Mouse (Mus musculus): ENCODE data around the gene Cenpi. TPM values are rescaled to one million over a fixed set of nuclear protein-coding genes. Genes with fewer than 3 reads are reported as not detected.
"Not testable (repeated sequence)": the region's sequence is repeated elsewhere in the genome, so short reads cannot be mapped to it uniquely, and the experiment has no call there.

Gene Cenpi
- polyA plus RNA-seq, 1 experiment from 2014 or later: 35.5 TPM

DNA sequence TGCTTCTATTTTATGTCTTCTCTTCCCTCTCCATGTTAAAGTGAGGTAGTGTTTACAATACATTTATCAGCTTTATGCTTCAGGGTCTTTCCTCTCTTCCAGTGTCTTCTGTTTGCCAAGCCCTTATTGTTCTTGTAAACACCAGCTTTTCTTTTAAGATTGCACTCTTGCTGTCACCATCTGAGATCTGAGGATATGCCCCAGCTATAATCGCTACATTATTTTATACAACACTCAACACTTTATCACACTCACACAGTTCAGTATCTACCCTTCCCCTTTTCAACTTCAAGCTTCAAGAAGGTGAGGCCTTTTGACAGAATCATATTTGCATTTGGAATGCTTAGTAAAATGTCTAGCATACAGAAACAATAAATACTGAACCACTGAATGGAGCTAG, 4.6 kb upstream of the Cenpi start:
- WGBS: 85% methylated on average over 1 of the region's 1 CpGs
- Histone ChIP-seq H3K36me3 (no peaks in the 10 kb centered on the region), H3K4me1 (no peaks in the 10 kb centered on the region), H3K9me3 (replicated peaks) (no peaks in the 10 kb centered on the region), H3K4me3 (no peak overlapping the region), H3K27me3 (ENCODE audit: low read depth, poor library complexity, severe bottlenecking) (peaks cover 43% of the 10 kb centered on the region), H3K27ac (no peak overlapping the region)
- no peak for DNase-seq (ENCODE audit: low spot score)

DNA sequence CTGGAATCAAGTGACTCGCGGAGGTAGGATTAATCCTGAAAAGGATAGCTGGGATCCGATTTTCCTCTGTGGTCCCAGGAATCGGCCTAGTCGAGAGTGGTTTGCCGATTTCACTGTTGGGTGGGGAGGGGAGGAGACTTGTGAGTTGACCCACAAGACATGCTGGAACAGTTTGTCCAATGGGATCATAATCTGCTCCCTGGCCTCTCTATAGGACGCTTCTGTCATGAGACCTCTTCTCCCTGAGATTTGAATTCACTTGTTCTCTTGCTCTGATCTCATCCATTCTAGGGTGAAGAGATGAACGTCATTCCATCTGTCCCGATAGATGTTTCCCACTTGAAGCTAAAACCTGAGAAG, 371 bp downstream of the Cenpi start:
- H3K27ac ChIP-seq: peak overlapping the region; percentile 76
- H3K9me3 ChIP-seq (replicated peaks): no peaks in the 10 kb centered on the region
- peaks cover 34% of the 10 kb centered on the region for H3K36me3 ChIP-seq
- H3K4me3 ChIP-seq: peak overlapping the region; percentile 52
- DNase-seq (ENCODE audit: low spot score): no peak
- peaks cover 17% of the 10 kb centered on the region for H3K27me3 ChIP-seq (ENCODE audit: low read depth, poor library complexity, severe bottlenecking)
- 12% methylated on average over 9 of the region's 9 CpGs for WGBS
- no peaks in the 10 kb centered on the region for H3K4me1 ChIP-seq

DNA sequence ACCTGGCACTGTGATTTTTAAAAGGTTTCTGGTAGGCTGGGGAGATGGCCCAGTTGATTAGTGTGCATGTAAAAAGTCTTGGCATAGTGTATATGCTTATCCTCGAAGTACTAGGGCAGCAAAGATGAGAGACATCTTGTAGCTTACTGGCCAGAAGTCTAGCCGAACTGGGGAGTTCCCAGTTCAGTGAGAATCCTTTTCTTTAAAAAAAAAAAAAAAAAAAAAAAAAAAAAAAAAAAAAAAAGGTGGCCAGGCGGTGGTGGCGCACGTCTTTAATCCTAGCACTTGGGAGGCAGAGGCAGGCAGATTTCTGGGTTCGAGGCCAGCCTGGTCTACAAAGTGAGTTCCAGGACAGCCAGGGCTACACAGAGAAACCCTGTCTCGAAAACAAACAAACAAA, 3.3 kb downstream of the Cenpi start:
- H3K9me3 ChIP-seq (replicated peaks); H3K27me3 ChIP-seq (ENCODE audit: low read depth, poor library complexity, severe bottlenecking); DNase-seq (ENCODE audit: low spot score); H3K27ac ChIP-seq; H3K4me1 ChIP-seq; H3K4me3 ChIP-seq: not testable (repeated sequence)
- 93% methylated on average over 7 of the region's 7 CpGs for WGBS
- H3K36me3 ChIP-seq: peaks cover 51% of the 10 kb centered on the region

DNA sequence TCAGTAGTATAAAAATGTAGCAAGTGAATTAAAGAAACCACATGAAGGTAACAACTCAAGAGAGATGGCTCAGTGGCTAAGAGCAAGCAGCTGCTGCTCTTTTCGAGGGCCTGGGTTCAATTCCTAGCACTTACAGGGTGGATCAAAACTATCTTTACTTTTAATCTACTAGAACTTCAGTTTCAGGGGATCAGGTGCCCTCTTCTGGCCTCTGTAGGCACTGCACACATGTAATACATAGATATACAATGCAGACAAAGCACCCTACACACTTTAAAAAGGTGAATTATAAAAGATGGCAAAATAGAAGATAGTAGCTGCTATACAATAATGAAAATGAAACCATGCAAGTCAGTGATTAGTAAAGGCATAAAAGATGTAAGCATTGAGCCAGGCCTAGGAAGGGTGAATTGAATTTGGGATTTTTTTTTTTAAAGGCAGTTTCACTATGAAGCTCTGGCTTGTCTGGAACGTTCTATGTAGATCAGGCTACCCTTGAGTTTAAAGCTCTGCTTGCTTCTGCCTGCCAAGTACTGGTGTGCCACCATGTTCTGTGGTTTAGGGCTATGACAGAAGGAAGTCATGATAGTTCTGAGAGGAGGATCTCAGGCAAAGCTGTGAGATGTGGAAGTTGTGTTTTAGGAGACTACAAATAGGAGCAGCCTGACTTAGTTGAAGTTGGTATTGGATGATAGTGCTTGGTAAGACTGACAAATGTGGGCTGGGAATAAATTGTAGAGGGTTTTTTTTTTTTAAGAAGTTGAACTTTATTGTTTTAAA, 11.5 kb downstream of the Cenpi start:
- Histone ChIP-seq H3K4me3 (no peak overlapping the region), H3K27me3 (ENCODE audit: low read depth, poor library complexity, severe bottlenecking) (peaks cover 4% of the 10 kb centered on the region; the same call in 1 of the 2 replicates), H3K36me3 (peaks cover 59% of the 10 kb centered on the region), H3K9me3 (replicated peaks) (no peaks in the 10 kb centered on the region), H3K4me1 (no peaks in the 10 kb centered on the region), H3K27ac (no peak overlapping the region)
- DNase-seq (ENCODE audit: low spot score): no peak
- WGBS: 91% methylated on average over 2 of the region's 2 CpGs

DNA sequence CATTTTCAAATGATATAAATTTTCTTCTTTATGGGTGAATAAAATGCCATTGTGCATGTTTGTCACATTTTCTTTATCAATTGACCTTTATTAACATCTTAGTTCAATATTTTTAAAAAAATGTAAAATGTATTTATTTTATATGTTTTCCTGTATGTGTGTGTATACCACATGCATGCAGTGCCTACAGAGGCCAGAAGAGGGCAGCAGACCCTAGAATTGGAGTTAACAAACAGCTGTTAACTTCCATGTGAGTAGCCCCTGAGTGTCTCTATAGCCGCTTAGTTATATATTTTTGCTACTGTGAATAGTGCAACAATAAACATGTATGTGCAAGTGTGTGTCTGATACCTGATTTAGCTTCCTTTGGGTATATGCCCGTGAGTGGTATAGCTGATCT, 25.4 kb downstream of the Cenpi start:
- WGBS: 91% methylated on average over 2 of the region's 2 CpGs
- Histone ChIP-seq H3K4me3 (no peak overlapping the region), H3K4me1 (no peaks in the 10 kb centered on the region), H3K27me3 (ENCODE audit: low read depth, poor library complexity, severe bottlenecking) (no peaks in the 10 kb centered on the region), H3K36me3 (peaks cover 58% of the 10 kb centered on the region), H3K27ac (no peak overlapping the region), H3K9me3 (replicated peaks) (no peaks in the 10 kb centered on the region)
- DNase-seq (ENCODE audit: low spot score): peak; percentile 31

DNA sequence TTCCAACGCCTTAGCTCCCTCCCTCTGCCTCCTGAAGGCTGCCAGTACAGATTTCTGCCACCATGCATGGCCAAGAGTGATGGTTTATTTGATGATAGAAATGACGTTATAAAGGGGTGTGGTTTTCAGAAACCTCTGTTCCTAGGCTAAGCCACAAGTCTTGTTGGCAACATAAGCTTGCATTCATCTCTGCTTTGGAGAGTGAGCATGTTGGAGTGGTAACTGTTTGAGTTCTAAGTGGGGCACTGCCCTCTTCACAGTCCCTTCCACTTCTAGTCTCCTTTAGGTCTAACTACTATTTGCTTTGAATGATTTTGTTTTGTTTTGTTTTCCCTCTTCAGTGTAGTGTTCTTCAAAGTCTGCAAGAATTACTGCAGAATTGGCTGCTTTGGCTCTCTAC, 34.9 kb downstream of the Cenpi start:
- Histone ChIP-seq H3K9me3 (replicated peaks) (no peaks in the 10 kb centered on the region), H3K27me3 (ENCODE audit: low read depth, poor library complexity, severe bottlenecking) (peaks cover 58% of the 10 kb centered on the region), H3K4me3 (no peak overlapping the region), H3K36me3 (peaks cover 66% of the 10 kb centered on the region), H3K27ac (no peak overlapping the region), H3K4me1 (no peaks in the 10 kb centered on the region)
- 96% methylated on average over 2 of the region's 2 CpGs for WGBS
- DNase-seq (ENCODE audit: low spot score): no peak

DNA sequence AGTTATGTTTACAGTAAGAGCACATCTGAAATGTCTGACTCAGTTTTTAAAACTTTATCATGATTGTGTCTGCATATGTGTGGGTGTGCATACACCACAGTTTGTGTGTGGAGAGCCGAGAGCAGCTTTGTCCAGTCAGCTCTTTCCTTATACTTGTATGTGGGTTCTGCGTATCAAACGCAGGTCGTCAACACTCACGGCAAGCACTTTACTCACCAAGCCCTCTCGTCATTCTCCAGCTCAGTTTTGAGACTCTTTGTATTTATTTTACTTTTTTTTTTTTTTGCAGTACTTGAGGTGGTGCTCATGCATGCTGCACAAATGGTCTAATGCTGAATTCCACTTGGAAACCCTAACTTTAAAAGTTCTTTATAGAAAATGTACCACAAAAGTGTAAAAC, 42.3 kb downstream of the Cenpi start:
- peaks cover 38% of the 10 kb centered on the region for H3K36me3 ChIP-seq
- WGBS: 95% methylated on average over 6 of the region's 6 CpGs
- no peaks in the 10 kb centered on the region for H3K9me3 ChIP-seq (replicated peaks)
- H3K27me3 ChIP-seq (ENCODE audit: low read depth, poor library complexity, severe bottlenecking): peaks cover 26% of the 10 kb centered on the region
- no peak for DNase-seq (ENCODE audit: low spot score)
- no peak overlapping the region for H3K27ac ChIP-seq
- no peaks in the 10 kb centered on the region for H3K4me1 ChIP-seq
- no peak overlapping the region for H3K4me3 ChIP-seq

DNA sequence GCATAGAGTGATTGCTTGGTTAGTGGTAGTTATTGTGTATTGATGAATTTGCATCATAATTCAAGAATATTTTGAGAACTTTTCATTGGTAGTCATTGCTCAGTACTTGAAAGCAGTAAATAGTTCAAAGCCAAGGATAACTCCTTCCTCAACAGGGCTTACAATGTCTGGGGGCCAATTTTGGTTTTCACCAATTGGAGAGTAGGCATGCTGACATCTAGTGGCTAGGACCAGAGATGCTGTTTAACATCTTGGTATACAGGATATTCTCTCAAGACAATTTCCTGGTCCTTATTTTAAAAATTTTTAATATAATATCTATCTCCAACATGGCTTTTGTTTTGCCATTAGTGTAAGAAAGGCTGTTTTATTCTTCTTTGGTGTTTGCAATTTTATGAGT, 46.0 kb downstream of the Cenpi start:
- H3K27ac ChIP-seq: no peak overlapping the region
- H3K4me1 ChIP-seq: no peaks in the 10 kb centered on the region
- no peak overlapping the region for H3K4me3 ChIP-seq
- H3K36me3 ChIP-seq: peaks cover 23% of the 10 kb centered on the region
- DNase-seq (ENCODE audit: low spot score): no peak
- no peaks in the 10 kb centered on the region for H3K9me3 ChIP-seq (replicated peaks)
- peaks cover 20% of the 10 kb centered on the region for H3K27me3 ChIP-seq (ENCODE audit: low read depth, poor library complexity, severe bottlenecking)

DNA sequence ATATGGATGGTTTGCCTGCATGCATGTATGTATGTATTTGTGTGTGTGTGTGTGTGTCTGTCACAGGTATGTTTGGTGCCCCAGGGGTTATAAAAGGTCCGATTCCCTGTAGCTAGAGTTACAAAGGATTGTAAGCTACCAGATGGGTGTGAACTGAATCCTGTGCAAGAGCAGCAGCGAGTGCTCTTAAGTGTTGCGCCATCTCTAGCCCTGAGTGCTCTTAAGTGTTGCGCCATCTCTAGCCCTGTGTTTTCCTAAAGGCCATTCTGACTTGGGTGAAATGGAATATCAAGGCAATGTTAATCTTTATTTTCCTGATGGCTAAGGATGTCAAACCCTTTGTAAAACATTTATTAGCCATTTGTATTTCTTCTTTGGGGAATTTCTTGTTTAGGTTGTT, 51.5 kb downstream of the Cenpi start:
- Histone ChIP-seq H3K27me3 (ENCODE audit: low read depth, poor library complexity, severe bottlenecking) (peaks cover 30% of the 10 kb centered on the region), H3K36me3 (peaks cover 25% of the 10 kb centered on the region), H3K27ac (no peak overlapping the region), H3K4me1 (no peaks in the 10 kb centered on the region), H3K4me3 (no peak overlapping the region), H3K9me3 (replicated peaks) (no peaks in the 10 kb centered on the region)
- DNase-seq (ENCODE audit: low spot score): no peak
- 87% methylated on average over 4 of the region's 4 CpGs for WGBS

DNA sequence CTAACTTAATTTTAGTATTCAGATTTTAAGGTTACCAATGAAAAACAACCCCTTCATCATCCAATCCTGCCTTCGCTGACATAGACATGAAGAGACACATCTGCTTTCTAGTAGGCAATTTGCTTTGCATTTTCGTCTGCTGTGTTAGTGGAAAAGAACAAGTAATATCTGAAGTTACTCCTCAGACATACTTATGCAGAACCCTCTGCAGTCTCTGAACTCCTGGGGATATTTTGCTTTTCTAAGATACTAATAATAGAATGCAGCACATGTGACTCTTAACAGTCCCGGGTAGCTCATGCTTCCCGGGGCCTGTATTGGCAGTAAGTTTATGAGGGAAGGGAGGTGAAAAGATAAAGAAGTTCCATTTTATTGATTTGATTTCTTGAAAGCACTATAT, 54.3 kb downstream of the Cenpi start:
- Histone ChIP-seq H3K27ac (no peak overlapping the region), H3K4me3 (no peak overlapping the region)
- 96% methylated on average over 4 of the region's 4 CpGs for WGBS

DNA sequence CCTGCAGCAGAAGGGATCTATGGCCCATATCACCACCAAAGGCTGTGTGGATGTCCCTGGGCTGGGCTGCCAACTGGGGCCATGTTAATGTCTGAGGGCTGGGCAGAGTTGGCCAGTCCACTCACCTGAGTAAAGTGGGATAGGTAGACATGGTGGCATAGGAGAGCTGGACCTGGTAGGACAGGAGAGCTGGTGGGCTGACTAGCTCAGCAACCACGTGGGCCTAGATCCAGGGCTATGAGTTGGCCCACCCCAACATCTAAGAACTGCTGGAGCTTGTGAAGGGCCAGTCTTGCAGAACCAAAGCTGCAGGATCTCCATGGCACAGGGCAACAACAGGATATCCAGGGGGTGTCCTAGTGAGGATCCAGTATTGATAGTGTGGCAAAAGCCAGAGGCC, 57.5 kb downstream of the Cenpi start:
- H3K4me3 ChIP-seq: no peak overlapping the region
- DNase-seq (ENCODE audit: low spot score): no peak
- WGBS: 75% methylated on average over 1 of the region's 1 CpGs
- H3K4me1 ChIP-seq: no peaks in the 10 kb centered on the region
- no peak overlapping the region for H3K27ac ChIP-seq
- peaks cover 26% of the 10 kb centered on the region for H3K36me3 ChIP-seq
- no peaks in the 10 kb centered on the region for H3K9me3 ChIP-seq (replicated peaks)
- peaks cover 50% of the 10 kb centered on the region; the same call in 1 of the 2 replicates for H3K27me3 ChIP-seq (ENCODE audit: low read depth, poor library complexity, severe bottlenecking)

More for the DNA sequence above, 54.3 kb downstream of the Cenpi start:
- no peak for DNase-seq (ENCODE audit: low spot score)
- Histone ChIP-seq H3K27me3 (ENCODE audit: low read depth, poor library complexity, severe bottlenecking) (peaks cover 47% of the 10 kb centered on the region), H3K36me3 (peaks cover 30% of the 10 kb centered on the region), H3K9me3 (replicated peaks) (no peaks in the 10 kb centered on the region), H3K4me1 (no peaks in the 10 kb centered on the region)

DNA sequence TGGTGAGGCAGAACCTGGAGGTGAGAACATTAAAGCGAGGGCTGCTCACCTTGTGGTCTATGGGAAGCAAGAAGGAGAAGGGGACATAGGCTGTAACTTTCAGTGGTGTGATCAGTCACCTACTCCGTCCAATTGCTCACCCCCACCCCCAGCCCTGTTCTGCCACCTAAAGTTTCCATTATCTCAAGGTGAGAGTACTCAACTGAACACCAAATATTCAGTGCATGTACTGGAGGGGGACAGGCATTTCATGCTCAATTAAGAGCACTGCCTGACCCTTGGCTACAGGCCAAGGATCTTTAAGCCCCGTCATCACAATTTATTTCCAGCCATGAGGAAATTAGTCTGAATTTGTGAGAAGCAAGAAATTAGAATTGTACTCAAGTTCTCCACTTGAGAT, 58.7 kb downstream of the Cenpi start:
- no peaks in the 10 kb centered on the region for H3K9me3 ChIP-seq (replicated peaks)
- no peak overlapping the region for H3K27ac ChIP-seq
- WGBS: 85% methylated on average over 3 of the region's 3 CpGs
- peaks cover 60% of the 10 kb centered on the region; the same call in 1 of the 2 replicates for H3K27me3 ChIP-seq (ENCODE audit: low read depth, poor library complexity, severe bottlenecking)
- H3K4me3 ChIP-seq: no peak overlapping the region
- DNase-seq (ENCODE audit: low spot score): no peak
- H3K36me3 ChIP-seq: peaks cover 26% of the 10 kb centered on the region
- H3K4me1 ChIP-seq: no peaks in the 10 kb centered on the region

DNA sequence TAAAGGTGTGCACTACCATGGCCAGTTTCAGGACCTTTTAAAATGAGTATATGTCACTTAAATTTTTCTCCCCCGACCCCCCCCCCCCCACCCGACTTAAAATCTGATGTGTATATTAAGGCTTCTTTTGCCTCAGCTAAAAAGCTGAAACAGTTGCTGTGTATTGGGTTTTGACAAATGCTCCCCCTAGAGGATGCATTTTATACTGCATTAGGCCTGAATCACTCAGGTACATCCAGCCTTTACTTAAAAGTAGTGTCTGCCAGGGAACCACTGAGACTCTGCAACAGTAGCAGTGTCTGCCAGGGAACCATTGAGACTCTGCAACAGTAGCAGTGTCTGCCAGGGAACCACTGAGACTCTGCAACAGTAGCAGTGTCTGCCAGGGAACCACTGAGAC, 63.4 kb downstream of the Cenpi start:
- Histone ChIP-seq H3K9me3 (replicated peaks) (no peaks in the 10 kb centered on the region), H3K4me3 (no peak overlapping the region), H3K4me1 (no peaks in the 10 kb centered on the region), H3K27ac (no peak overlapping the region), H3K27me3 (ENCODE audit: low read depth, poor library complexity, severe bottlenecking) (peaks cover 55% of the 10 kb centered on the region; the same call in 1 of the 2 replicates), H3K36me3 (peaks cover 2% of the 10 kb centered on the region; the same call in 1 of the 2 replicates)
- DNase-seq (ENCODE audit: low spot score): no peak
- WGBS: 18% methylated on average over 2 of the region's 2 CpGs

DNA sequence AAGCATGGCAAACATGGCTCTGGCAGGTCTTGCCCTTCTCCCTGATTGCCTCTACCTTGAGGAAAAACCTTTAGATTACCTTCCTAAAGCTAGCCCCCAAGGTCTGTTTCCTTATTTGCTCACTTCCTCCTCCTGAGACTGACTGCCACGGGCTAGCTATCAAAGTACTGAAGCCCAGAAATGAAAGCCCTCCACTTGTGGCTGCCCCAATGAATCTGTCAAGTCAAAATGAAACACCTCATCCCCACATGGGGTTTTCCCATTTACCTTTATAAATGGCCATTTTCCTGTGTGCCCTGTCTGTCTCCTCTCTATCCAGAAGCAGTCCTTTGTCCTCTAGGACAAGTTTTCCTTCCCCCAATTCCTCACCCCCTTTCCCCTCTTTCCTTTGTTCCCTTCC, 66.3 kb downstream of the Cenpi start:
- 37% methylated on average over 1 of the region's 1 CpGs for WGBS

More for the DNA sequence above, 66.3 kb downstream of the Cenpi start:
- H3K9me3 ChIP-seq (replicated peaks): no peaks in the 10 kb centered on the region
- H3K27ac ChIP-seq: no peak overlapping the region
- DNase-seq (ENCODE audit: low spot score): no peak
- peaks cover 38% of the 10 kb centered on the region; the same call in 1 of the 2 replicates for H3K27me3 ChIP-seq (ENCODE audit: low read depth, poor library complexity, severe bottlenecking)
- H3K36me3 ChIP-seq: peaks cover under 1% of the 10 kb centered on the region; the same call in 1 of the 2 replicates
- no peaks in the 10 kb centered on the region for H3K4me1 ChIP-seq
- no peak overlapping the region for H3K4me3 ChIP-seq

Data from limb, embryonic 10.5 days (tissue).